Mouse (Mus musculus) C2C12 (cell line): ENCODE measurements around the gene Ank3.

Source experiments
- CEBPB ChIP-seq: IDR thresholded peaks from one replicate; pipeline ENCODE4 v1.6.1; 2011; ENCODE audit warnings: low read depth, mild to moderate bottlenecking, control low read depth, moderate library complexity
- CTCF ChIP-seq: IDR thresholded peaks from one replicate; pipeline ENCODE4 v1.5.1; 2011; ENCODE audit not compliant: control insufficient read depth, insufficient read depth, insufficient read length

DNA sequence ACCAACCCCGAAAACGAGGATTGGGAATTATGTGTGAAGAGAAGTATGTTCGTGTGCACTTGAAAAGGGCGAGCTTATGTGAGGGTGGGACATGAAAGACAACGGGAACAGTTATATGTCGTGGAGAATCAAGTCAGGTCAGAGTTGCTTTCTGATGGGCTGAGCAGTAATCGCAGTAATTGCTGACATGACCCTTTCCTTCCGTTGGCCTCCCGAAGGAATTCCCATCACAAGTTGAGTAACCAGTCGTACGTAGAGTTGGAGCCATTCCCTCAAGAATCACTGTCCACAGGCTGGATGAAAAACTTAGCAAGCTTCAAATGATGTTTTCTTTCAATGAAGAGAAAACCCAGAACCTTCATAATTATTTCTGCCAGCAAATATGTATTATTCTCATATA is 13.9 kb upstream of the Ank3 start:
- TF ChIP-seq CTCF (no peak), CEBPB (no peak)
